Mouse (Mus musculus) neural tube, postnatal 0 days (tissue): Measurements from ENCODE around the gene Cphx3. TPM values are rescaled to one million over a fixed set of nuclear protein-coding genes. Genes with fewer than 3 reads are reported as not detected.

ENCODE experiments used
- polyA plus RNA-seq: library from polyadenylated mRNA; unstranded; fragments of >200 nt; fragmentation: Nextera tagmentation; extraction: Ambion mirVana; gene quantifications from 2 replicates; pipeline ENCODE4 v1.2.1, GENCODE M21; 2015

The Cphx3 gene
- polyA plus RNA-seq: not detected in 2 replicates

DNA sequence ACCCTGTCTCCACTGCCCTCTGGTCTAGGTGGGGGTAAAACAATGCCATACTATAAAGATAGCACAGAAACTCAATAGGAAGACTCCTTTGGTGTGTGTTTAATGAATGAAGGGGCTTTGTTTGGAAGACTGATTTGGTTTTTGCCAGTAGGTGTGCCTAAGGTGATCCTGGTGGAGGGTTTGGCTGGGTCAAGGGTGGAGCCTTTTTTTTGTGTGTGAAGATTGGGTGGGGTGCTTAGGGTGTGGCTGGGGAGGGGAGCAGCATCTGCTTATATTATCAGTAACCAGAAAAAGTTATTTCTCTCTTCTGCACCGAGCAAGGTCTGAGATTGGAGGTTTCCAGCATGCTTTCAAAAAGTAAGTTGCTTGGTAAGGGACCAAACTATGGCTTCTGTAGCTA lies at the start of gene Cphx3:
Cphx3 (plus strand) TSS at position 301 of the 400 bp plus-strand sequence.

DNA sequence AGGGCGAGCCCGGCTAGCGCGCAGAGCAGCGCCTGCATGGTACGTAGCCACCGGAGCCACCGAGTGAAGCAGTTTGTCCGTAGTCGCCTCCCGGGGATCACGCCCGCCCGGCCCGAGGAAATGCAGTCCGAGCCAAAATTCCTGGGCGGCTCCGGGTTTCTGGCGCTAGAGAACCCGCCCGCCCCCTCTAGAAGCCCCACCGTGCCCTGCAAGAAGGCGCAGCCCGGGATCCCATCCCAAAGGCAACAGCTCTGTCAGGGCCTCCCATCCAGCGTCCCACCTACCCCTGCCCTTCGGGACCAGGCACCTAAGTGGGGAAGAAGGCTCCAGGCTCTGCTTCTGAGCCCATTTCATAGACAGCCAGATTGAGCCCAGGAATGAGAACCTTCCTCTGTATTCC lies 39.5 kb upstream of the Cphx3 start, which contains the start of gene Gm9780:
Gm9780 (minus strand) TSS at position 101 of the 400 bp plus-strand sequence.

DNA sequence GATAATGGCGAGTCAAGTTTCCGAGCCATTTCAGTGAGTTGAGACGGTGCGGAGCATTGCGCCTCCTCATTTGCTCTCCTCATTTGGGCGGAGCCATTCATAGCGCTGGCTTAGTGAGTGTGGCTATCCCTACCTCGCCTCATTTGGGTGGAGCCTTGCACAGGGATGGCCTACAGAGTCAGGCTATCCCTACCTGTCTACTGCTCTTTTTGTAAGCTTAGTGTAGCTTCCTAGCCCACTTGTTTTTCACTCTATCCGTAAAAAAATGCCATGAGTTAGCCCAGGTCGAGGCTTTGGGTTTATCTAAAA lies 14.8 kb upstream of the Cphx3 start, which contains the start of gene Tmem254c:
Tmem254c (minus strand) TSS at position 31 of the 309 bp plus-strand sequence.

DNA sequence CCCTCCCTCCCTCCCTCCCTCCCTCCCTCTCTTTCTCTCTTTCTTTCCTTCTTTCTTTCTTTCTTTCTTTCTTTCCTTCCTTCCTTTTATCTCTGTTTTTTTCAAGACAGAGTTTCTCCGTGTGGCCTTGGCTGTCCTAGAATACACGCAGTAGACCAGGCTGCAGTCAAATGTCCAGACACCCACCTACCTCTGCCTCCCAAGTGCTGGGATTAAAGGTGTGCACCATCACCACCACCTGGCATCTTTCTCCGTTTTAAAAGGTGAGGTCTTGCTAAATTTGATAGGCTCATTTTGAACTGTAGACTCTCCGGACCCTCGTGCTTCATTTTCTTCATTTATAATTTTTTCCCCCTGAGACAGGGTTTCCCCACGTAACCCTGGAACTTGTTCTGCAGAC lies 881 bp upstream of the Cphx3 start, which contains the start of gene Cphx2:
Cphx2 (plus strand) TSS at position 301 of the 400 bp plus-strand sequence.

DNA sequence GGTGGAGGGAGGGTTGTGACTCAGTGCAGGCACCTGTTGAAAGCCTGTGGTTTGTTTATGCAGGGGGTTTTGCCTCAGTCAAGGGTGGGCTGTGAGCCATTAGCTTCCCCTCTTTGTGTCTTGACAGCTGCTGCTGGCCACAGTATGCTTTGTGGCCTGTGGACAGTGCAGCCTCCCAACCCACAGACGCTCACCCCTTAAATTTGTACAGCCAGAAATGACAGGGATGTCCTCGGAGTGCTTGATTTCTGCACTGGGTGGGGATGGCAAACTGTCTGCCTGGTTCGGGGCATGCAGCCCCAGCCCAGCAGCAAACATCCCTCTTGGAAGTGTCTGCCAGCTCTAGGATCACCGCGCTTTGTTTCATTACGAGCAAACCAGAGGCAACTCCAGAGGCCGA lies 36.1 kb downstream of the Cphx3 start, which contains the start of gene Duxbl2:
Duxbl2 (plus strand) TSS at position 200 of the 400 bp plus-strand sequence.

DNA sequence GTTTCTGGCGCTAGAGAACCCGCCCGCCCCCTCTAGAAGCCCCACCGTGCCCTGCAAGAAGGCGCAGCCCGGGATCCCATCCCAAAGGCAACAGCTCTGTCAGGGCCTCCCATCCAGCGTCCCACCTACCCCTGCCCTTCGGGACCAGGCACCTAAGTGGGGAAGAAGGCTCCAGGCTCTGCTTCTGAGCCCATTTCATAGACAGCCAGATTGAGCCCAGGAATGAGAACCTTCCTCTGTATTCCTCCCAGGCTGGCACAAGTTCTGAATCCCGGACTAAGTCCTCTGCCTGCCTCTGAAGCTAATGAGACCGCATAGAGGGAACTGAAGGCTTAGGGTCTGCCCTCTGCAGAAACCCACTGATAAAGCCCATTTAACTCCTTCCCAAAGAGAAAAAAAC lies 100.3 kb downstream of the Cphx3 start, which contains the start of gene Plac9b:
Plac9b (minus strand) TSS at position 101 of the 400 bp plus-strand sequence.

DNA sequence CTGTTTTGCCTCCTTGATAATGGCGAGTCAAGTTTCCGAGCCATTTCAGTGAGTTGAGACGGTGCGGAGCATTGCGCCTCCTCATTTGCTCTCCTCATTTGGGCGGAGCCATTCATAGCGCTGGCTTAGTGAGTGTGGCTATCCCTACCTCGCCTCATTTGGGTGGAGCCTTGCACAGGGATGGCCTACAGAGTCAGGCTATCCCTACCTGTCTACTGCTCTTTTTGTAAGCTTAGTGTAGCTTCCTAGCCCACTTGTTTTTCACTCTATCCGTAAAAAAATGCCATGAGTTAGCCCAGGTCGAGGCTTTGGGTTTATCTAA lies 124.8 kb downstream of the Cphx3 start, which contains the start of gene Tmem254b:
Tmem254b (minus strand) TSS at position 116 of the 322 bp plus-strand sequence.

DNA sequence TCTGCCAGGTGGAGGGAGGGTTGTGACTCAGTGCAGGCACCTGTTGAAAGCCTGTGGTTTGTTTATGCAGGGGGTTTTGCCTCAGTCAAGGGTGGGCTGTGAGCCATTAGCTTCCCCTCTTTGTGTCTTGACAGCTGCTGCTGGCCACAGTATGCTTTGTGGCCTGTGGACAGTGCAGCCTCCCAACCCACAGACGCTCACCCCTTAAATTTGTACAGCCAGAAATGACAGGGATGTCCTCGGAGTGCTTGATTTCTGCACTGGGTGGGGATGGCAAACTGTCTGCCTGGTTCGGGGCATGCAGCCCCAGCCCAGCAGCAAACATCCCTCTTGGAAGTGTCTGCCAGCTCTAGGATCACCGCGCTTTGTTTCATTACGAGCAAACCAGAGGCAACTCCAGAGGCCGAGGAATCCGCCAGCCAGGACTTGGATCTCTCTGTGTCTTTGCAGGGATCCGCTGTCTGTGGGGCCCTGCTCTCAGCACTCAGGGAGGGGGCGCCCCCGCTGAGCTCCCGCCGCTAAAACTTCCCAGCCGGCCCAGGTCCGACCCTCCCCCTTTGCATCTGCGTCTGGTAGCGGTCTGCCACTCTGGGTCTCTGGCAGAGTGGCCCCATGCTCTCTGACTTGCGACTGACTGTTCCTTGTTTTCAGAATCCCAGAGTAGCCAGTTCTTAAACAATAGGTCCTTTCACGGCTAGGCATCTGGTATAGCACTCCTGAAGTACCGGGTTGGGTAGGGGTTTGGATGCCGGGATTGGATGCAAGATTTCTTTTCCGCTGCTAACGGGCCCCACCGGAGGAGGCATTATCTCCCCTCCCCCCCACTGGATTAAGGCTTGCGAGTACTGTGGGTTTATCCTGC lies 175.9 kb downstream of the Cphx3 start, which contains the start of gene Duxbl3:
Duxbl3 (plus strand) TSS at position 207 of the 862 bp plus-strand sequence.

Other genes with a start within 250 kb of the Cphx3 start
- 3.1 and 4.2 TPM in 2 replicates for gene Anxa11, start 240.1 kb upstream of the Cphx3 start, polyA plus RNA-seq
- gene Plac9a, start 179.2 kb upstream of the Cphx3 start, polyA plus RNA-seq: 1.3 TPM in 1 of 2 replicates, not detected in the other
- 5.4 and 5.8 TPM in 2 replicates for gene Tmem254a, start 154.6 kb upstream of the Cphx3 start, polyA plus RNA-seq
- gene Cphx1, start 144.0 kb upstream of the Cphx3 start, polyA plus RNA-seq: 0.14 TPM in 1 of 2 replicates, not detected in the other
- 0.96 and 1.5 TPM in 2 replicates for gene Duxbl1, start 103.7 kb upstream of the Cphx3 start, polyA plus RNA-seq
- gene Gm9780, start 39.6 kb upstream of the Cphx3 start, polyA plus RNA-seq: 20.3 and 21.9 TPM in 2 replicates
- gene Tmem254c, start 14.9 kb upstream of the Cphx3 start, polyA plus RNA-seq: 50.8 and 54.5 TPM in 2 replicates
- gene Cphx2, start 781 bp upstream of the Cphx3 start, polyA plus RNA-seq: not detected in 2 replicates
- not detected in 2 replicates for gene Duxbl2, start 36.1 kb downstream of the Cphx3 start, polyA plus RNA-seq
- 12.7 and 28.5 TPM in 2 replicates for gene Plac9b, start 100.2 kb downstream of the Cphx3 start, polyA plus RNA-seq
- 24.6 and 32.0 TPM in 2 replicates for gene Tmem254b, start 124.7 kb downstream of the Cphx3 start, polyA plus RNA-seq
- 2.7 TPM in 2 replicates for gene Duxbl3, start 175.7 kb downstream of the Cphx3 start, polyA plus RNA-seq